Mouse (Mus musculus) skeletal muscle tissue, postnatal 0 days (tissue): ENCODE measurements around the gene Tmem104. TPM values are rescaled to one million over a fixed set of nuclear protein-coding genes. Genes with fewer than 3 reads are reported as not detected.

Source experiments
- microRNA-seq, 2 experiments: library from miRNA; unstranded; fragments of <30 nt; microRNA quantifications; one replicate each; pipeline ENCODE4; 2016
- polyA plus RNA-seq: library from polyadenylated mRNA; unstranded; fragments of >200 nt; fragmentation: Nextera tagmentation; extraction: Ambion mirVana; gene quantifications from 2 replicates; pipeline ENCODE4 v1.2.1, GENCODE M21; 2015

The Tmem104 gene
- polyA plus RNA-seq = 5.4 and 6.4 TPM in 2 replicates

DNA sequence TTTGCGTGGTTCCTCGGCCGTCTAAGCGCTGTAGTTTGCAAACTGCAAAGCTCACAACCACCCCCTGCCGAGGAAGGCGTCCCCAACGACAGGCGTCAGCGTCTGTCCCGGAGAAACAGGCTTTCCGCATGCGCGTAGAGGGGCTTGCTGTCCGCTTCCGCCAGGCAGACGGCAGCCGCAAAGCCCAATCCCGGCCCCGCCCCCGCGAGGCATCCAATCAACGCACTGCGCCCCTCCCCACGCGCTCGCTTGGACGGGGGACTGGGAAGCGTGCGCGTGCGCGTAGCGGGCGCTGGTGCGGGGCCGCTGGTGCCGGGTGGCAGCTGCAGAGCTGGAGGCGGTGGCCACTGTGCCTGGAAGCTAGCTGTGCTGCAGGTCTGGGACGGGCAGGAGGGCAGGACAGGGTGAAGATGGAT lies at the start of gene Tmem104:
TSS of gene Tmem104 (plus strand) at position 264 of the 416 bp plus-strand sequence.

GRCm38 (mm10) chr11:115162832-115163480 lies 24.3 kb upstream of the Tmem104 start, which contains the start of gene Slc9a3r1:
Slc9a3r1 (plus strand) TSS chr11:115163341.

GRCm38 (mm10) chr11:115187693-115188092 lies 406 bp downstream of the Tmem104 start, which contains the start of gene Nat9:
Nat9 (minus strand) TSS chr11:115187859.

DNA sequence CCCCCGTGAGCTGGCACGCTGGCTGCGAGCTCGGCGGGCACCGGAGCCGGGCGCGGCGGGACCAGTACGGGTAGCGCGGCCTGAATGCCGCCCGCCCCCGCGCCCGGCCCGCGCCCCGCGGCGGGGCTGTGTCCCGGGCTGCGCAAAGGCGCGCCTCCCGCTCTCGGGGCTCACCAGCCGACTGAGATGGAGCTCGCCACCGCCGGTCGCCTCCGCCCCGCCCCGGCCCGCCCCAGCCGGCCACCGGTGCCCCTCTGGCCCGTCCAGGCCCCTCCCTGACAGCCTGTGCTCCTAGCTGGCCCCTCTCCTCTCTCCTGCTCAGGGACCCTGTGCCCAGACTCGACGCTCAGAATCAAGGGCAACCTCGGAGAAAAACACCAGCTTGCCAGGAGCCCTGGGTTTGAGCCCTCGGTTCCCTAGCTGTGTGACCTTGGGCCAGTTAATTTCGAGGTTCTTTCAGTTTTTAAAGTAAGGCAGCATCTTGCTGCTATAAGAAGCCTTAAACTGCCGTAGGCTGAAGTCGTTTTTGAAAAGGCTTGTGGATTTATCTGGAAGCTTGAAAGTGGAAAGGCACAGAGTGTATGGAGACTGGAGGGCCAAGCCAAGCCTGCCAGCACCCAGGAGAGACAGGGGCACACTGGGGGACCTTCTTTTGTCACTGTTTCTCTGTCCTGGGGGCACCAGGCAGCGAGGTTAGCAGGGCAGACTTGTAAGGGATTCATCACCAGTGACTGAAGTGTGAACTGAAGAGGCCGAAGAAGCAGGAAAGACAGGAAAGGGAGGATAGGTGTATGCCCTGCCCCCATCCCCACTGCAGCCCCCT lies 80.0 kb downstream of the Tmem104 start, which contains the start of gene Grin2c:
TSS of gene Grin2c (minus strand) at position 183 of the 823 bp plus-strand sequence.

GRCm38 (mm10) chr11:115276780-115277603 lies 89.7 kb downstream of the Tmem104 start, which contains the start of gene Fdxr:
Fdxr (minus strand) TSS chr11:115277050.

Small RNA genes within 50 kb of the gene (microRNA-seq; reads per million reads assigned to microRNA genes)
- gene Gm25837 = 0 reads per million in 2 experiments

Other genes with a start within 250 kb of the Tmem104 start
- not detected in 2 replicates for gene Cd300c, start 218.3 kb upstream of the Tmem104 start, polyA plus RNA-seq
- 0.55 and 0.78 TPM in 2 replicates for gene Cd300ld, start 197.6 kb upstream of the Tmem104 start, polyA plus RNA-seq
- gene Cd300c2, start 185.6 kb upstream of the Tmem104 start, polyA plus RNA-seq = 2.0 and 2.1 TPM in 2 replicates
- 0.16 TPM in 1 of 2 replicates, not detected in the other for gene Cd300ld2, start 171.3 kb upstream of the Tmem104 start, polyA plus RNA-seq
- gene Cd300ld4, start 160.5 kb upstream of the Tmem104 start, polyA plus RNA-seq = not detected in 2 replicates
- gene Cd300ld5, start 149.7 kb upstream of the Tmem104 start, polyA plus RNA-seq = not detected in 2 replicates
- not detected in 2 replicates for gene Cd300ld3, start 139.1 kb upstream of the Tmem104 start, polyA plus RNA-seq
- not detected in 2 replicates for gene Cd300e, start 125.3 kb upstream of the Tmem104 start, polyA plus RNA-seq
- gene Rab37, start 96.1 kb upstream of the Tmem104 start, polyA plus RNA-seq = 1.1 and 1.5 TPM in 2 replicates
- gene Cd300lf, start 53.5 kb upstream of the Tmem104 start, polyA plus RNA-seq = 0.62 and 0.94 TPM in 2 replicates
- gene Slc9a3r1, start 24.1 kb upstream of the Tmem104 start, polyA plus RNA-seq = 6.8 and 9.1 TPM in 2 replicates
- gene Nat9, start 372 bp downstream of the Tmem104 start, polyA plus RNA-seq = 16.0 and 17.3 TPM in 2 replicates
- not detected in 2 replicates for gene Grin2c, start 79.8 kb downstream of the Tmem104 start, polyA plus RNA-seq
- gene Fdxr, start 89.6 kb downstream of the Tmem104 start, polyA plus RNA-seq = 4.2 and 6.4 TPM in 2 replicates
- gene Fads6, start 110.2 kb downstream of the Tmem104 start, polyA plus RNA-seq = 0.06 and 0.09 TPM in 2 replicates
- gene Otop2, start 119.7 kb downstream of the Tmem104 start, polyA plus RNA-seq = 0.18 and 0.31 TPM in 2 replicates
- not detected in 2 replicates for gene Ush1g, start 134.6 kb downstream of the Tmem104 start, polyA plus RNA-seq
- 0.24 TPM in 1 of 2 replicates, not detected in the other for gene Otop3, start 147.2 kb downstream of the Tmem104 start, polyA plus RNA-seq
- gene Hid1, start 180.3 kb downstream of the Tmem104 start, polyA plus RNA-seq = 5.1 and 5.5 TPM in 2 replicates
- gene Cdr2l, start 194.4 kb downstream of the Tmem104 start, polyA plus RNA-seq = 5.0 and 6.7 TPM in 2 replicates
- 125 TPM in 2 replicates for gene Mrpl58, start 216.3 kb downstream of the Tmem104 start, polyA plus RNA-seq
- gene Atp5h, start 232.5 kb downstream of the Tmem104 start, polyA plus RNA-seq = 1,386 and 1,505 TPM in 2 replicates
- 8.6 and 9.3 TPM in 2 replicates for gene Kctd2, start 232.6 kb downstream of the Tmem104 start, polyA plus RNA-seq